Mouse (Mus musculus) CD4-positive helper T cell, adult 2 months (primary cell): Measurements from ENCODE around the gene Cdk19.

ENCODE experiments used
- DNase-seq: peaks from one replicate; pipeline ENCODE4 v3.0.0-alpha.2; 2012; ENCODE audit warnings: low read depth, missing footprints, low spot score

Cdk19 gene

DNA sequence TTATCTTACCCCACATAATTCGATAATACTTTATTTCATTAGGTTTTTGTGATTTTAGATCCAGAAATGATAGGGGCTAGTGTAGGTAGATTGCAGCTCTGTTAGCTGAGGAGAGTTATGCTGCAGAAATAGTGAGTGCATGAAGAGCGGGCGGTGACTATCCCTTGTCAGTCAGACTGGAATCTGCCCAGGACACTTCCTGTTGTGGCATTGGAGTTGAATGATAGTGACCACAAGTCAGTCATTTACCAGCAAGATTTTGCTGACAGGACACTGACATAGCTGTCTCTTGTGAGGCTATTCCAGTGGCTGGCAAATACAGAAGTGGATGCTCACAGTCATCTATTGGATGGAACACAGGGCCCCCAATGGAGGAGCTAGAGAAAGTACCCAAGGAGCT lies 97.8 kb downstream of the Cdk19 start:
- DNase-seq = no peak

DNA sequence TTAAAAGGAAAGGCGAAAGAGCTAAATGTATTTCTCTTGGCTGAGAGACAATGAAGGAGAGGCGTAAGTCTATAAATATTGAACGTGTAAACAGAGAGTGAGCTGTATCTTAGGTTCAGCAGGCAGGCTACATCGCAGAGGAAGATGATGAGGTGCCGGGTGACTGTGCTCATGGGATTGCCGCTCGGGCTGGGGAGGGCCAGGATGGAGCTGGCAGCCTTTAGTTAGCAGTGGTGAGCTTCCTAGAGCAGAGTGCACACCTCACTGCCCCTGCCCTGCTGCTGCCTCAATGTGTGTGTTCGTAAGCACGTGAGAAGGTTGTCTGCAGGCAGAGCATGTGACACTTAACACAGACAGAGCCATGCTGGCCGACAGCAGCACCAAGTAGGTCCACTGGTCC lies 101.4 kb downstream of the Cdk19 start:
- no peak for DNase-seq

DNA sequence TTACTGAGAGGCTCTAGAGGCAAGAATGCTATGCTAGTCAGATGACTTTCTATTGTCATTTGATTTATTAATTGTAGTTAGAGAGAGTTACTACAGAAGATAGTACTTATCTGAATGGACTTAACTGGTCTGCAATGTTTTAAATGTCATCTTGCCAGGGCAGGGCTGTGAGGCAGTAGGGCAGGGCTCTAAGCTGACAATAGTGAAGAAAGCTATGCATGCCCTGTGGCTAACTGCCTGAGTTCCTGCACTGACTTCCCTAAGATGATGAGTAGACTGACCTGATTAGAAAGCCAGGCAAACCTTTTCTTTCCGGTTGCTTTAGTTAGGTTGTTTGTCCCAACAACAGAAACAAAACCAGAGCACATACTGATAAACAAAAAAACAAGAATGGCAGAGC lies 102.7 kb downstream of the Cdk19 start:
- no peak for DNase-seq

DNA sequence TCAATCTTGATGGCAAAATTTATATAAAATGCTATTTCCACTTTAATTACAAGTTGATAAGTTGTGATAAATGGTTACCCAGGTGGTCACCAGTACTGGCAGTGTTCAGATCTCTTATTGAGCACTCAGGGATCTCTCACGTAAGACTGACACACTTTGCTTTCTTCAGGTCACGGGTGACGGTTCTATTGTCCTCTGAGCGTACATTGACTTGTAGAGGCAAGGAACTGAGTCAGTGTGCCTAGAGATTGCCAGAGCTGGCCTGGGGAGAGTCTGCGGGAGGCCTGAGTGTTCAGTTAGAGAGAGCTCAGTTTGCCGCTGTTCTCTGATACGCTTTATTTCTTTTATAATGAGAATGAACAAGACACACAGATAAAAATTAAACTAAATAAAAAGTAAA lies 104.0 kb downstream of the Cdk19 start:
- DNase-seq = no peak

DNA sequence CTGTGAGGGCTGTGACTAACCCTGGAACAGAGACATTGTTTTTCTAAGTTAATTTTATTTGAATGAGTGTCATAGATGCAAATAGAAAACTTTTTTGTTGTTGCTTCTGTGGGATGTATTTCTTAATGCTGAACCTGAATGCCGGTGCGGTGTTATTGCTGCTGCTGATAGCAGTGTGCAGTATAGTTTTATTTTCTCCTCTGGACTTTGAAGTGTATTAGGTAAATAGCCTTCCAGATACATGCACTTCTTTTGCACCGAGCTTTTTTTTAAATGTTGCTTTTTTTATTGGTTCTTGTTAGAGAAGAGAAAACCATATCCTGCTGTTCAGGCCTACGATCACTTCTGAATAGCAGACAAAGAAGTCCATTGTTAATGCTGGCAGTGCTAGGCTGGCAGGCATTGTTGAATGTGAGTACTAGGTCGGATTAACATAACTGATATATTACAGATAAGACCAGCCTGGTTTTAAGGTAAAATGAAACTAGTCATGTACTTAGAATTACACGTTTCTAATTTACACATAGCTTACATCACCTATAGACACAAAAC lies 104.5 kb downstream of the Cdk19 start:
- DNase-seq = no peak

DNA sequence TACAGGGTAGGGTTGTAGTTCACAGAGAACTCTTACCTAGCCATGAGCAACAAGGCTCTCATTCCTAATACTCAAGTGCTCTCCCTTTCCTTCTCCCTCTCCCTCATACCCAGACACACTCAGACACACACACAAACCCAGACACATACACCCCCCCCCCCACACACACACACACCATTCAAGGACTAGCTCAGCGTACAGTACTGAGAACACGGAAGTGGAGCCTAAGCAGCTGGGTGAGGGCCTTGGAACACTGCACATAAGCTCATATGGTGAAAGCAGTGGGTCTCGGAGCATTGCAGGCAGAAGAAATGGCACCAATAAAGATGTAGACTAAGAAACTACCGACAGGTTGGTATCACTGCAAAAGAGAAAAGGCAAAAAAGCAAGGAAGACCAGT lies 105.2 kb downstream of the Cdk19 start:
- DNase-seq = no peak

DNA sequence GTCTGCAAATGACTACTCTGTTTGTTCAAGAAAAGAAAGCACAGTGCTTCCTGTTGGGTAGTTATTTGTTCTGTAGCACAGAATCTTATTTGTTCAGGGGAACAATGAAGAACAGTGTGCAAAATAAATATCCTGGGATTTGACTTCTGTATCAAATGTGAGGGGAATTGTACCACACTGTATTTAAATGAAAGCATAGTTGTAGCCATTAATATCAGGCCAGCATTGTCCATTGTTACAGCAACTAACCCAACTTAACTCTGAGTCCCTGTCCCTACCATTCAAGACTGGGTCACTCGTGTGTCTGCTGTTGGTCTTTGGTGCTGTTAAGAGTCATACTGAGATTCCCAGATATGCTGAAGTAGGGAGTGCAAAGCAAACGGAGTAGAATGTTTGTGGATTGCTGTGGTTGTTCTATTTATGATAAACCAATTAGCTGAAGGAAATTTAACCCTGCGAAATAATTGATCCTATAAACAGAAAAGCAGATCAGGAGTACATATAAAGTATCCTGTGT lies 106.8 kb downstream of the Cdk19 start:
- DNase-seq = no peak

DNA sequence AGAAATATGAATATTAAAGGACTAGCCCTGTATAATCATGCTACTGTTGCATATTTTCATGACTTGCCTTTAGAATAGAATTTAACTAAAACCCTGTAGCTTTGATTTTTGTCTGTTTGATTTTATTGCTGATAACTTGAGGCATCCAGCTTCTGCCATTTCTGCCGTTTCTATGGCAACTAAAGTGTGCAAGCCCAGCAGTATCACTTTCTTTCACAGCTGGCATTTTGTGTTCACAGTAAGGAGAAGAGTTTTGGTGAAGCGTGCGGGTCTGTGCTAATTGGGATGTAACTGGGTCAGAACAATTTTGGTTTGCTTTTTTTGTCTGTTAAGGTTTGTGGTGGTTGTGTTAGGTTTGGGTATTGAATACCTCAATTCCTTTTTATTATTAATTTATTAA lies 107.3 kb downstream of the Cdk19 start:
- DNase-seq = peak; percentile 19

DNA sequence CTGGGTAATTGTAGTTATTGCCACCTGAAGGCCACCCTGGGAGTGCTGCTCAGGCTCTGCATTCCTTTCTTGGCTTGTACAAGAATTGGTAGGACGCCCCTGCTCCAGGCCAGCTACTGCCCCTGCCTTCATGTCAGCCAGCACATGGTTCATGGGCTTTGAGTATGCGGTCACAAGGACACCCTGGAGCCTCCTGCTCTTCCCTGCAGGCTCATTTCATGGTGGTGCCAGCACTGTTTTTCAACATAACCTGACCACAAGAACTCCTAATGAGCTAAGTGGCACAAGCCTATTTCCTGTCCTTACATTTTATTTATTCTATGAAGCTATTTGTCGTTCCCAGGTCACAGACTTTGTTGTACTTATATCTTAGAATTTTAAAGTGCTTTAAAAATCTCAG lies 107.9 kb downstream of the Cdk19 start:
- no peak for DNase-seq

DNA sequence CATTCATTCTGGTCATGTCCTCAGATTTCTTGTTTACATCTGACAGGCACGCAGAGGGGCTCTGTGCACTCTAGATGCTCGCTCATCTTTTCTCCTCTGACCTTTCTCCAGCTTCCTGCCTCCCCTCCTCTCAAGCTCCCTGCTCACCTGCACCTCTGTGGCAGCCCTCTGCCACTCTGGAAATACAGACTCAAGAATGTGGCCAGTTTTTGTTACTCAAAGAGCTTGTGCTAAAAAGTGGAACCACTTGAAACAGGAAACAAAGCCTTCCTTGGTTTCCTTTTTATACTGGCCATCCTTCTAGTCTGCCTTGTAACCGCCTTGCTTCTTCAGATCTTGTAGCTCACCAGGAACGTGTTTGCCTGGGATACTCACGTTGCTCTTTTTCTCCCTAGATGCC lies 108.6 kb downstream of the Cdk19 start:
- DNase-seq = peak; percentile 24

DNA sequence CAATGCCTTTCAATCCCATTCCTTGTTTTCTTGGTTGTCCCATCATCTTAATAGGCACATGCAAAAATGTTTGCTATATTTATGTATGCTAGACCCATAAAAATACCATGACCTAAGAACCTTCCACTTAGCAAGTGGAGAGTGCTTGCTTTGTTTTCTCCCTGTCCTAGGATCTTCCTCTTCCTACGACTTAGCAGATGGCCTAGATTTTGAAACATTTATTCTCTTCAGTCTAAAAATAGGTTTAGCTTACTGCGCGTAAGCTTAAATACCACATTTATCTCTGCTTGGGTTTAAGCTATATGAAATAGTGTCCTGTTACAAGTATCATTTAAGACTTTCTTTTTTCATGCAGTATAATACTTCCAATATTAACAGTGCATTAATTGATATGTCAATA lies 109.1 kb downstream of the Cdk19 start:
- no peak for DNase-seq

DNA sequence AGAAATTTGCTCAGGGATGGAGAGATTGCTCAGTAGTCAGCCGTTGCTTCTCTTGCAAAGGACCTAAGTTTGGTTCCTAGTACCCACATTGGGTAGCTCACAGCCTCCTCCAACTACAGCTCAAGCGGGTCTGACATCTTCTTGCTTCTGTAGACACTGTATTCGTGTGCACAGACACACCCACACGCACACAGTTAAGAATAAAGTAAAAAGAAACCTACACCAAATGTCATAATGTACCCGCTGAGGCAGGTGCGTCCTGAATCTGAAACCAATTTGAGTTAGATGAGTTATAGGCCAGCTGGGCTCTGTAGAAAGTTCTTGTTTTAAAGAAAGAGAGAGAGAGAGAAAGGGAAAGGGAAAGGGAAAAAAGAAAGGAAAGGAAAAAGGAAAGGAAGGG lies 110.2 kb downstream of the Cdk19 start:
- peak; percentile 44 for DNase-seq

DNA sequence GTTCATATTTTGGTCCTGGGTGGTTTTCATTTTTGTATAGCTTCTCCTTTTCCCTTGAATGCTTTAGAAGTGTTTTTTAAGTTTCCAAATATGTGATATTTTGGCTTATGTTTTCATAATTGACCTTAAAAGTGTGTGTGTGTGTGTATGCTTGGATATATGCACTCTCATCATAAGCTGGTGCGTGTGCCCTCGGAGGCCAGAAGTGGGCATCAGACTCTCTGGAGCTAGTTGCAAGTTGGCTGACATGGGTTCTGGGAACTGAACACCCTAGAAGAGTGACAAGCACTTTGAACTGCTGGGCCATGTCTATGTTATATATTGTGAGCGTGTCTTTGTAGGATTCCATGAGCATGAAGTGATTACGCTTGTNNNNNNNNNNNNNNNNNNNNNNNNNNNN lies 110.8 kb downstream of the Cdk19 start:
- no peak for DNase-seq

DNA sequence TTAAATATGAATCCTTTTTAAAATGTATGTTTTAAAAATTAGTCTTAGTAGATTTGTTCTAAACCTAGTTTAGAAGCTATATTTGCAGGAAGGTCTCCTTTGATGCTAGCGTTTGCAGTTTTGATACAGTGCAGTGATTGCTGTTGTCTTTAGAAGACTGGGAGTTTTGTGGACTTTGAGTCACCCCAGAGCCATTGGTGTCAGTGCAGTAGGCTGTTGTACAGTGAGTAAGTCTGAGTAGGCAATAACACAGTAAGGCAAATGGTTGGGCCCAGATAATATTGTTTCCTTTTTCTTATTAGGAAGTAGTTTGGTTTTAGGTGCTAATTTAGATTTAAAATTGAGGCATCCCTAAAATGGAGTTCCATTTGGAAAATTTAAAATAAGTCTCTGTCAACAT lies 117.8 kb downstream of the Cdk19 start:
- DNase-seq = no peak

DNA sequence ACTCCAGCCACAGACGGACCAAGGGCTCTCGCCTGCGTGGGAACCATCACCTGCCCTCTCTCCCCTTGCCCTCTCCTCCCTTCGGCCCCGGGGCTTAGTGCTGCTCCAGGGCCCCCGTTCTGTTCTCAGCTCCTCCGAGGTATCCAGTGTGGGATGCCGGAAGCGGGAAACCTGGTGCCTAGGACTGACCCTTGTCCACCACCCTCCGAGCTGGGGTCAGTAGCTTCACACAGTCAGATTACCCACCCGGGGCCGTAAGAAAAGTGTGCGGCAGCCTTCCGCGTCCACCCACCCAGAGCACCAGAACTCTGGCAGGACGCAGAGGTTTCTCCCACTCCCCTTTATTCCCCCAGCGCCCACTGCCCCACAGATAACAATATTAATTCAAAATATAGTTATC lies 119.8 kb downstream of the Cdk19 start:
- DNase-seq = no peak

DNA sequence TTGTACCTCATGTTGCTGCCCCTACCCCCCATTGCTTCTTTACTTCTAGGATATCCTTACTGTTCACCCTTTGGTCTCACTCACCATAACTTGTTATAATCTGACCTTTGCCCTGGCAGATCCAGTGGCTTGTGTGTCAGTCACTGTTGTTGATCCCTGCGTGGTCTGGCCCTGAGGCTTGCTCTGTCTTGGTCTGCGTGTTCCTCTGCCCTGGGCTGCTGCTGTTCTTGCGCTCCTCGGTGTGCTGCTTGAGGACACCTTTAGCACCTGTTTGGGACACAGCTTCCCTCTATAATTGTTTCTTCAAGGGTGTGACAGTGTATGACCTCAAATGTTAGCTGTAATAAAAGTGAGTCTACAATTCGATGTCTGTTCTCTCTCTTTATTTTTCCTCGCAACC lies 122.0 kb downstream of the Cdk19 start:
- no peak for DNase-seq

DNA sequence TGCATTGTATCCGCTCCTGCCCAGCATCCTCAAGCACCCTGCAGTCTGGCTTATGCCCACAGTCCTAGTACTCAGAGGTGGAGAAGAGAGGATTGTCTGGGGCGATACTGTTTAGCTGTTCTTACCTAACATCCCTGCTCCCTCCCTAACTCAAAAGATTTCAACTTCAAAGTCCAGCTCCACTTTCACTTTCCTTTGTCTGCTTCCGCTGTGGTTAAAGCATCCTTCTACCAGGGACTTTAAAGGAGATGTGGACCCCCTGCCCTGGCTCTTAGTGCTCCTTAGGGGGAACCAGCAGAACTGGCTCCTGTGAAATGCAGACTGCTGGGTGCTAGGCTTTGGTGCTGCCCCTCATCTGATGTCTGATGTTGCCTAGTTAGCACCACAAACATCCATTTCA lies 122.9 kb downstream of the Cdk19 start:
- peak; percentile 77 for DNase-seq

DNA sequence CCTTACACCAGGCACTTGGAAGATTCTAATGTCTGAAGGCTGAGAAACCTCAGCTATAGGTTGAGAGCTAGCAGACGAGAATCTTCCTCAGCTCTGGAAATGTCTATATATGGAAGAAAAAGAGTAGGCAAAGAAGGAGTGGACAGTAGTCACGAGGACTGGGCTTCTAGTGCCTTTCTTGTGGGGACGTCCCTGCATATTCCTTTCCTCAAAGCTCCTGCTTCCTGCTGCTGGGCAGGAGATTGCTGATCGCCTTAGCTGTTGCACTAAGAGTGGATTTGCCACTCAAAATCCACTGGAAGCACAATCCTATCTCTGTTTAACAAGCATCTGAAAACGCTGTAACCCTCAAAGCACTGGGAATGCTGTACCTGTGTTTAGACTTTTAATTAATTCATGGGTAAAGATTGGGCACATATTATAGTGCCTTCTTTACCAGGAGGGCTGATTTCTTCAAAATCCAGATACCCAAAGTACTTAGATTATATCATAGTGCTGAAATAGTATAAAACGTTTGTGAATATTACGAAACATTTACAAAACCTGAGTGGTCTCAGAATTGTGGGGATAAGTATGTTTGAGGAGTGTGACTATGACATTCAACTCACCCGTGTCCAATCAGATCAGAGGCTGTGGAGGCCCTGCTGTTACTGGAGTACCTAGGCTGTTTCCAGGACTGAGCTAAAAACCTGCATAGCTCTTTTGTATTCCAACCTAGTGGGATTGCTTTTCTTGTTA lies 128.0 kb downstream of the Cdk19 start:
- DNase-seq = no peak

DNA sequence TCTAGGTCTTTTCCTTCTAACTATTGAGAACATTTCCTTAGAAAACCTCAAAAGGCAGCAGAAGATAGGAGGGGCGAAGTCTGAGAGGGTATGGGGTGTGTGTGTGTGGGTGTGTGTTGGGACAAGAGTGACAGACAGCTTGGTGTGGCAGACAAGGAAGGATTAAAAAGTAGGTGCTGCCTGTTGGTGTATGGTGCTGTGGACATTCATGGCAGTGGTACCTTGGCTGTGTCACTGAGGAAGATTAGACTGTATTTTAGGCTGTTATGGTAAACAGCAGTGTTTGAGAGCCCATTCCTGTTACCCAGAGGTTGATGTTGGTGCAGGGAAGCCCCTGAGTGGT lies 128.5 kb downstream of the Cdk19 start:
- no peak for DNase-seq

DNA sequence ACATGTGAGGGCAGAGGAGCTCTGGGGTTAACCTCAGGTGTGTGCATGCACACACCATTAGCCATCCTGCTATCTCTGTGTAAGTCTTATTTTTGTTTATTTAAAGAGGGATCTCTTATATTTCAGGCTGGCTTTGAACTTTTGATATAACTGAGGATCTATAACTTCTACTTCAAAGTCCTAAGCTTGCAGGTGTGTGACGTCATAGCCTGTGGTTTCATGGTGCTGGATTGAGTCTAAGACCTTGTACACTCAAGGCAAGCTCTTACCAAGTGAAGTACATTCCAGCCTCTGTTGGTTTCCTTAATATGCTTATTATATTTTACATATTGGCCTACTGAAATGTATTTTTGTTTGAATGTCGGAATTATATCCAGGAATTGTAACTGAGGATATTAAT lies 129.8 kb downstream of the Cdk19 start:
- peak; percentile 49 for DNase-seq

DNA sequence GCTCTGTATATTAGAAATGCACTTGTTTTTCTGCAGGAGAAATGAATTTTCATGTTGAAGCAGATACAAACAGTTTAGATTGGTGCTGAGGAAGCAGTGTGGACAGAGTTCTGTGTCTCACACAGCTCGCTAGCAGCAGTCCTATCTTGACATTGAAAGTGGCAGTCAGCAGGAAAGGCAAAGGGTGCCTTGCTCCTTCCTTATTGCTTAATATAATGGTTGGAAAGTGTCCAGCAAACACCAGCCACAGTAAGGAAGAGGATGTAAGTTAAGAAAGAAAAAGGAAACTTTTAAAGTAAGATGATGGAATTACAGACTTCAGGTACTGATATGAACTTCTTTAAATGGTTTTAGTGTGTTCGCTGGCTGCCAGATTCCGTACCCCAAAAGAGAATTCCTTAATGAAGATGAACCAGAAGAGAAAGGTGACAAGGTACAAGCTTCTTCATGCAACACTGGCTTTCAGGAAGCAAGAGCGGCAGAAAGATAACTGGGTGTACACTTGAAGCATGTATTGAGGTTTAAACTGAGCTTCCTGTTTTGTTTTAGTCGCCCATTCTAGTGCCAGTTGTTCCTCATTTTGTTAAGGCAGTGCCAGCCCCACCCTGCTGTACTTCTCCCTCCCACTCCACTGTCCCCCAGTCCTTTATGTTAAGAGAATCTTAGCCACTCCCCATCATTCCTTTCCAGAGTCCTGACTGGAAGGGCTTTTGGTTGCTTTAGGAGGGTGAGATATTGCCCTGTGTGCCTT lies 137.3 kb downstream of the Cdk19 start:
- DNase-seq = peak; percentile 35

DNA sequence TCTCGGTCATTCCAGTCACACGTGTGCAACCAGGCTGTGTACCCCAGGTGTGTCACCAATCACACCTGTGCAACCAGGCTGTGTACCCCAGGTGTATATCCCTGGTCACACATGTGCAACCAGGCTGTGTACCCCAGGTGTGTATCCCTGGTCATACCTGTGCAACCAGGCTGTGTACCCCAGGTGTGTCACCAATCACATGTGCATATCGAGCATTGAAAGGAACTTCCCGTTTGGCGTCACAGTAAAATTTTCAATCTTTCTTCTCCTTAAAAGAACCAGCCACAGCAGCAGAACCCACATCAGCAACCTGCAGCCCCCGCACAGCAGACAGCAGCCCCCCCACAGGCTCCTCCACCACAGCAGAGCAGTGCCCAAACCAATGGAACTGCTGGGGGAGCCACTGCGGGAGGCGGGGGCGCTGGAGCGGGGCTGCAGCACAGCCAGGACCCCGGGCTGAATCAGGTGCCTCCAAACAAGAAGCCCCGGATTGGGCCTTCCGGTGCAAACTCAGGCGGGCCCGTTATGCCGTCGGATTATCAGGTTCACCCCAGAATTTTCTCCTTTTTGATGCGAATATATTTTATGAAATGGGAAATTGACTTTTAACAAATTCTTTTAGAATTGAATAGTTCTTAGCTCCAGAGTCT lies 138.2 kb downstream of the Cdk19 start:
- no peak for DNase-seq

DNA sequence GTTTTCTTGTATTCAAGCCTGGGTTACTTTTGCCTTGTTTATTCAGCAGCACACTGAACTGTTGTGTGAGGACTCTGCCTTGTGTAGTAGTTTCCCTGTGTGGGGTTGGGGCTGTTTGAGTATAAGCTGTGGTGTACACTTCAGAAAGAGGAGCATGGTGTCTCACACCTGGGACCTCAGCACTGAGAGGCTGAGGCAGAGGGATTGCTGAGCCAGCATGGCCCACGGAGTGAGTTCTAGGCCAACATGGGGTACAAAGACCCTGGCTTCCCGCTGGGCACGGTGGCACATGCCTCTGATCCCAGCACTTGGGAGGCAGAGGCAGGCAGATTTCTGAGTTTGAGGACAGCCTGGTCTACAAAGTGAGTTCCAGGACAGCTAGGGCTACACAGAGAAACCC lies 139.3 kb downstream of the Cdk19 start:
- DNase-seq = peak; percentile 11
